Mouse (Mus musculus): Measurements from ENCODE around the gene Cblb.

The Cblb gene

DNA sequence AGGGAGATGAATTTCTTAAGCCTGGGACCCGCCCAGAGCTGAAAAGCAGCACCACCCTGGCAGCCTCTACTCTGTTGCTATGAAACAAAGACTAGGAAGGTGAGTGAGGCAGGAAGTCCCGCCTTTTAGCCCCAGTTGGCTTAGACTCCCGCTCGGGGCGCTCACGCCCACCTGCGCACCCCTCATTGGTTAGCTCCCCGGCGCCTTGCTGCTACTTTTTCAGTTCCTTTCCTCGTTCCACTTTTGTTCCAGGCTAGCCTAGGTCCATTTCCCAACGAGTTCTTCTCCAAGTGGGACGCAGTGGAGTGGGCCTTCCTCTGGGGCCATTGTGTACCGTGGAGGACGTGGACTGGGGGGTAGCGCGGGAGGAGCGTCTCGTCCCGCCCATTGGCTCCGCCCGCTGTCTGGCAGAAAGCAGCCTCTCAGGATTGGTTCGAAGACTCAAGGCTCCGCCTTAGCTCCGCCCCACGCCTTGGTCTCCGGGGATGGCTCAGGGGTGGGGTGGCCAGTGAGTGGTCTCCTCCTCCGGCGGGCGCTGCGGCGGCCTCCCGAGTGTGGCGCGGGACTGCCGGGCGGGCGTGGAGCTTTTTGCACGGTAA is at the start of gene Cblb:
TSS of gene Cblb (plus strand) at position 135 of the 599 bp plus-strand sequence.
- DNase-seq (ENCODE audit: low read depth, low spot score): peak; percentile 97

DNA sequence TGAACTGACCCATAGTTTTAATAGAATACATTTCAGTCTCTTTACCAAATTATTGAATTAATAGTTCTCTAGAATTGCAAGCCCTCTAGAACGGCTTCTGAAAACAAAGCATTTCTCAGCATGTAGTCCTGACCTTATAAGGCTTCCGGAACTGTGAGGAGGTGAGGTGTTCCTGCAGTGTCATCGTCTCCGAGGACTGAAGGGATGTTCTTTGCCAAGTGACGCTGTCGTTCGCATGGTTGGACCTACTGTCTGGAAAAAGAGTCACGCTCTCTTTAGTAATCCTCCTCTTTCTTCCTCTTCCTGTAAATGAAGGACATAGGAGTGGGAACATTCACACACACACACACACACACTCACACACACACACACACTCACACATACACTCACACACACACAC is 45.6 kb upstream of the Cblb start:
- DNase-seq (ENCODE audit: low read depth, low spot score): no peak

DNA sequence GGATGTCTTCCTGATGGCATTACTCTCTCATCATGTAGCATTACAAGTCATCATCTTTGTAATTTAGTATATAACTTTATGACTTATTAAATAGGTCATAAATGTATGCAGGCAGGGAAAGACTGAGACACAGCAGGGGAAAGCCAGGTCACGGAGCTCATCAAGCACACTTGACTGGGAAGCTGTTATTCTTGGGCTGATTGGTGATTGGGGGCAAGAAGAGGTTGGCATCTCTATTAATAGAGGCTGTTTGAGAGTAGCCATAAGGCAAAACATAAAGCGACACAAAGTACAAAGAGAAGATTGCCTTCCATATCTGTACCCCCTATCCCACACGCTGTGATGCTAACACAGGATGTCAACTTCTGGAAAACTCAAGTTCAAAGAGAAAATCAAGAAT is 44.8 kb upstream of the Cblb start:
- no peak for DNase-seq (ENCODE audit: low read depth, low spot score)

DNA sequence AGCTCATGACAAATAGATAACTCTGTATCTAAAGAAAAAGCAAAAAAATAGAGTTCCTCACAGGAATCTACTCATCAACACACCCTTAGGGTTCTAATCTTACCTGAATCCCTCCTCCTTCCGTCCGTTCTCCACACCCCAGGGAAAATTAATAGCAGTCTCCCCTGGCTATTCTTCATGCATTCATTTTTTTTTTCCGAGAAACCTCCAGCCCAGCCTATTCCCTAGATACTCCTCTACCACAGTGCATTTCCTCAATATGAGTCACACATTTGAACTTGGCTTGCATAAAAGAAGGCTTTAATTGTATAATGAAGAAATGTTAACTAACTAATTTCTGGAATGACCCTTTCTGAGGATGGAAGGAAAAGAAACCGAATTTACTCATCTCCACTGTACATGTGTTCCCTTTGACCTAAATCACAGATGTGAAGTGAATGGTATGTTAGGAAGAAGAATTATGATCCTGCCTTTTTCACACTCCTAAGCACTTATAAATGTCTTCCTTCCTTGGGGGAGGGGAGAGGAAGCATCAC is 43.9 kb upstream of the Cblb start:
- DNase-seq (ENCODE audit: low read depth, low spot score): no peak

DNA sequence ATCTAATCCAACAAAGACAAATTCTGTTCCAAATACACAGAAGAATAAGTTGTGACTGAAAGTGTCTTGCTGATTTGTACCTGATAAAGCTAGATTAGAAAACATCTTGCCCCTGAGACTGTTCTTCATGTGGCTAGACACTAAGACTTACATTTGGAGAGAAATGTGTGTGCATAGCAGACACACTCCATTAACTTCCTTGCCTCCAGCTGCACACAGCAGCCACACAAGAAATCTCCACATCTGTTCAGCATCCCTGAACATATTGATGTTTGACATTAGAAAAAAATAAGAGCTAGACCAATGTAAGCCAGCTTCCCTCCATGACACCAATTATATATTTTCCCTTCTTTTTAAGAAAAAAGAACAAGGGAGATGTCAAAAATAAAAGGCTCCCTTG is 43.0 kb upstream of the Cblb start:
- DNase-seq (ENCODE audit: low read depth, low spot score): no peak

DNA sequence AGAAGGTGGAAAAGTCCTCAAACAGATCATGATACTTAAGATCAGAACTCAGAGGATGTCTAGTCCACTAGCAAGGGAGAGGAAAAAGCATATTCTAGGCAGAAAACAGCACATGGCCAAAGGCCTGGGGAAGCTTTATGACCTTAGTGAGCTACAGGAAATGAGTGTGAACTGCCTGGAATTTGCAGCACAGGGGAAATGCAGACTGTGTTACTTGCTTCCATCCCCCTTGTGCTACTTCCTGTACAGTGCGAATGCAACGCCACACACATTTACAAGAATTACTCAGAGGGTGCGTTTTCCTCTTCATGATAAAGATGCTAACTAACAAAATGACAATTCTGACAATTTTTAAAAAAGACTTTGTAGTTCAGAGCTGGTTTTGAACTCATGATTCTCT is 41.8 kb upstream of the Cblb start:
- no peak for DNase-seq (ENCODE audit: low read depth, low spot score)

DNA sequence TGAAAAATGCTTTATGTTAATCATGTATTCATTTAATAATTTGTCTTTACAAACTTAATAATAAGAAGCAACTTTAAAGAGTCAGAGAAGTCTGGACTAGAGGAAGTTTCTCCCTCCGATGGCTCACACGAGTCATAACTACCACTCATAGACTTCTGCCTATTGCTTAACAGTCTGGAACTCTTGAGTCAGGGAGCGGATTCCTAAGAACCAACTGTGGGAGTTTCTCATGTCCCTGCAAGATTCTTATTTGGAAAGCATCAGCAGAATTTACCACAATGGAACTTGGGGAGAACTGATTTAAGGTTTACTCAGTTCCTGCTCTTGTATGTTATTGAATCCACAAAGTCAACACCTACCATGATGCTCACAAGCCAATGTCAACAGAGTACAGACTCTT is 31.0 kb upstream of the Cblb start:
- DNase-seq (ENCODE audit: low read depth, low spot score): no peak

DNA sequence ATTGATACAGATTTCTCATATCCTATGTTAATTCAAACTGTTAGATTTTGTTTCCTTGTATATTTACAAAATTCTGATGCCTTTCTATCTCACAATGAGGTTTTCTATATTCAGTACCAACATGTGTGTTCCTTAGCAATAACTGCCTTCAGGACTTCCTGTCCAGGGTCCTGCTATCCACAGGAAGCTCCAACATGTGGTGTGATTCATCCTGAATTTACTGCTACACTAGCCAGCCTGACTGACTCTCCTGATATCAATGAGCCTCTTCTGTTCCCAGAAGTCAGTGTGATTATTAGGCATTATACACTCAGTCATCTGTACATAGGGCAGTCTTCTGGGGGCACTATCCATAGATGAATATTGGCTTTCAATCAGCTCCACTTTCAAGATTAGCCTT is 30.2 kb upstream of the Cblb start:
- DNase-seq (ENCODE audit: low read depth, low spot score): no peak

DNA sequence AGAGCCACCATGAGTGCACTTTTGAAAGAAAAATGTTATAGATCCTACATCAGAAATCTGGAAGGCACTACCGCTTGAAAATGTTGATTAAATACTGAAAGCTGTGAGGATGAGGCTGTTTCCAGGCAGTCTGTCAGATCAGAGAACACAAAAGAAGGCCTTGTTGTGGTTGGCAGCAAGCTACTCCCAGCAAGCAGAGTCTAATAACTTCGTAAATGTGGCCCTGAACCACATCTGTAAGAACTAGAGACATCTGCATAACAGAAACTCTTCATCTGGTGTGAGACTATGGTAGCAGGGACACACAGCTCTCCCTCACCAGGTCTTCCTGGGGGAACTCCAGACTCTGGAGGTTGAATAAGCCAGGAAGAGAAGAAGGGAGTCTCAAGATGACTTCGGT is 24.0 kb upstream of the Cblb start:
- no peak for DNase-seq (ENCODE audit: low read depth, low spot score)

DNA sequence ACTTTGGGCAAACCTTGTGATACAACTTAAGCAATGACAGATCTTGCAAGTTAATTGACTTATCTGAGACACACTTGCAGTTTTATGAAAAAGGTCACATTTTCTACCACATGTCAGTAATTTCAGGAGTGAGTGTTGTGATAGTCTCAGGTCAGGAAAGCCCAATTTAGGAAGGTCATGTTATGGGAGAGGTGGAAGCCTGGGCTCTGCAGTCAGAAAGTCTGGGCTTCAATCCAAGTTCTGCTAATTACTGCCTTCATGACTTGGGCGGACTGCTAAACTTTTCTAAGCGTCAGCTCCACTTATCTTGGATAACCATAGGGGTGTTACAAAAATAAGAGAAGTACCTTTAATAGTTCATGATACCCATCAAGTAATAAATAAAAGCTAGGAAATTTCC is 22.6 kb upstream of the Cblb start:
- DNase-seq (ENCODE audit: low read depth, low spot score): no peak

DNA sequence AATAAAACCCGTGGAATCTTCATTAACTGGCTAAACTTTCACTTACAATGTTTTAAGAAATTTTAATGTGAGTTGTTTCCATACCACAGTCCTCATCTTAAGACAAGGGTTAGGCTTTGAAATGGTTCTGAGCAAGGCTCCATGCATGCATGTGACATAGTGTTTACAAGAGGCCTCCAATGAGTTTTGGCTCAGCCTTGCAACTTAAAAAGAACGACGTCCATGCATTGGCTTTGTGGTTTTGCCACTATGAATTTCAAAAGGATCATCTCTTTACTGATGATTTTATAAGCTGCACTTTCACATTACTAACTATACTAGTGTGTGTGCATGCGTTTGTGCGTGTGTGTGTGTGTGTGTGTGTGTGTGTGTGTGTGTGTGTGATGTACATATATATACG is 21.6 kb upstream of the Cblb start:
- DNase-seq (ENCODE audit: low read depth, low spot score): no peak

DNA sequence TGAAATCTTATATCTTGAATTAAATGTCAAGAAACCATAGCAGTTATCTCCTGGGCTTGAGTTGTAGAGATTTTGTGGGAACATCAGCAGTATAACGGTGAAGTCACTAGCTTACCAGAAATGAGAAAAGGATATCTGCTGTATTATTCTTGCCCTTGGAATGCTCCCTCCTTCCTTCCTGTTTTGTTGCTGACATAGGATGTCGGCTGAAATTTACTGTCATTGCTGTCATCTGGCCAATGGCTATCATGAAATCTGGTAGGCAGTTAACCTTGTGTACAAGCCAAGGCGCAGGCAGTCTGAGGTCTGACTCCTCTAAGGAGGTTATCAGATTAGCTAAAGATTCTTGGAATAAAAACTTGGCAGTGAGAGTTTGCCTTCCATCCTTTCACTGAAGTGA is 18.0 kb upstream of the Cblb start:
- no peak for DNase-seq (ENCODE audit: low read depth, low spot score)

DNA sequence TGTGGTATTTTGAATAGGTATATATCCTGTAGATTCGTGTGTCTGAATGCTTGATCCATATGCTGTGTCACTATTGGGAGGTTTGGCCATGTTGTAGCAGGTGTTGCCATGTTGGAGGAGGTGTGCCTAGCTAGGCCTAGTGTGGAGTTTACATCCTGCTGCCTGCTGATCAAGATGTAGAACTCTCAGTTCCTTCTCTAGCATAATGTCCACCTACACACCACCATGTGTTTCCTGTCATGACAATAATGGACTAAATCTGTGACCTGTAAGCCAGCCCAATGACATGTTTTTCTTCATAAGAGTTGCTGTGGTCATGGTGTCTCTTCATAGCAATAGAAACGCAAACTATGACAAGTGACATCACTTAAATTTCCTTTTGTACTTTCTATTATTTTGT is 17.2 kb upstream of the Cblb start:
- no peak for DNase-seq (ENCODE audit: low read depth, low spot score)

DNA sequence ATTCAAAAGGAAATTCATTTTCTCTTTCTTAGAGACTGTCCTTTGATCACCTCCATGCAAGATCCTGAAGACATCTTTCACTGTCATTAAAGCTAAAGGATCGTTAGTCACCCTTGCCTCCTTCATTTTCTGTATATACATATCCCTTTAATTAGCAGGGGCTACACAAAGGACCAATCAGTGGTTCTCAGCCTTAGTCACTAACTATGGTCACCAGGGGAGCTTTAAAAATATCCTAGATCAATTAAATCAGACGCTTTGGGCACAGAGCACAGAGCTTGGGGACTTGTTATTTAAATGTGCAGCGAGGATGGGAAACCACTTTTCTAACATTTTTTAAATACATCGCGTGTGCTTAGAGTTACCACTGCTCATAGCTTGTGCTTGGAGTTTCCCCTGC is 7.6 kb upstream of the Cblb start:
- no peak for DNase-seq (ENCODE audit: low read depth, low spot score)

DNA sequence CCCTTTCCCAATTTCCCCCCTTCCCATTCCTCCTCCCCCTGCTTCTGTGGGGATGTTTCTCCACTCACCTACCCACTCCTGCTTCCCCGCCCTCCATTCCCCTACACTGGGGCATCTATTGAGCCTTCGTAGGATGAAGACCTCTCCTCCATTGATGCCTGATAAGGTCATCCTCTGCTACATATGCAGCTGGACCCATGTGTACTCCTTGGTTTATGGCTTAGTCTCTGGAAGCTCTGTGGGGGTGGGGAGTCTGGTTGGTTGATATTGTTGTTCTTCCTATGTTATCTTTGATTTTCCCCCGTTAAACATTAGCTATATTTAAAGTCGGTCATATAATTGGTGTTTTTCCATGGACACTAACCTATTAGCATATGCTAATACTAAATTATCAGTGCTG is 3.7 kb upstream of the Cblb start:
- DNase-seq (ENCODE audit: low read depth, low spot score): no peak

DNA sequence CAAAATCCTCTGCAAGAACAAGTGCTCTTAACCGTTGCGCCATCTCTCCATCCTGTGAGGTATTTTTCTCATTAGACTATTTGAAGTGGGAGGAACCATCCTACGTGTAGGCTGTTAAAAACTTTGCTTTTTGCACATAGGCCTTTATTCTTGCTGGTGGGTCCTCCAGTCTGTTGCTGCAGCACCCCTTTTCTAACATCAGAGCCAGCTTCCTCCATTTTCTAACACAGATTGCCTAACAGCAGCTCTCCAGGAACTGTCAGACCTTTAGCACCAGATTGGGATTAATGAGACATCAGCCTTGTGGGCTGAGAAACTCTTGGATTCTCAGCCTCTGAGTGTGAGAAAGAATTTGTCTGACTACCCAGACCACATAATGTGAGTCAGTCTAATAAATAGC is 2.0 kb upstream of the Cblb start:
- no peak for DNase-seq (ENCODE audit: low read depth, low spot score)

DNA sequence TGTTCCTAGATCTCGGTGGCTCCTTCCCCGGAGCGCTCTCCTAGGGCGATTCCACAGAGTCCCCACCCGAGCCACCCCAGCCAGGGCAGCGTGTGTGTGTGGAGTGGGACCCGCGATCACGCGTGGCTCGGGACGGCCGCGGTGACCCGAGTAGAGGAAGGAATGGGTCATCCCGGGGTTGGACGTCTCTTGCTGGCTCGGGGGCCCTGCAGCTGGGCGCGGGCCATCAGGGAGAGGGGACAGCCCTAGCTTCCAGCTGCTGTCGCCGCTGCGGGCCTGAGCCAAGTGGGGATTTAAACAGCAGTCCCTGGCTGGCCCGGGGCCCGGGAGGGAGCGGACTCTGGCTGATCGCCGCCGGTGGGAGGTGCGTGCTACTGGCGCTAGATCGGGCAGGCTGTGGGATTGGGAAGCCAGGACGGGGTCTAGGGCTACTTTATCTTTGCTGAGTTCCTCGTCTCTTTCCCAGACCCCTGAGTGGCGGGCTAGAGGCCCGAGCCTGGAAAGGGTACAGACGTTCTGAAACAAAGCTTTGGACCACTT is 757 bp downstream of the Cblb start:
- peak; percentile 70 for DNase-seq (ENCODE audit: low read depth, low spot score)

DNA sequence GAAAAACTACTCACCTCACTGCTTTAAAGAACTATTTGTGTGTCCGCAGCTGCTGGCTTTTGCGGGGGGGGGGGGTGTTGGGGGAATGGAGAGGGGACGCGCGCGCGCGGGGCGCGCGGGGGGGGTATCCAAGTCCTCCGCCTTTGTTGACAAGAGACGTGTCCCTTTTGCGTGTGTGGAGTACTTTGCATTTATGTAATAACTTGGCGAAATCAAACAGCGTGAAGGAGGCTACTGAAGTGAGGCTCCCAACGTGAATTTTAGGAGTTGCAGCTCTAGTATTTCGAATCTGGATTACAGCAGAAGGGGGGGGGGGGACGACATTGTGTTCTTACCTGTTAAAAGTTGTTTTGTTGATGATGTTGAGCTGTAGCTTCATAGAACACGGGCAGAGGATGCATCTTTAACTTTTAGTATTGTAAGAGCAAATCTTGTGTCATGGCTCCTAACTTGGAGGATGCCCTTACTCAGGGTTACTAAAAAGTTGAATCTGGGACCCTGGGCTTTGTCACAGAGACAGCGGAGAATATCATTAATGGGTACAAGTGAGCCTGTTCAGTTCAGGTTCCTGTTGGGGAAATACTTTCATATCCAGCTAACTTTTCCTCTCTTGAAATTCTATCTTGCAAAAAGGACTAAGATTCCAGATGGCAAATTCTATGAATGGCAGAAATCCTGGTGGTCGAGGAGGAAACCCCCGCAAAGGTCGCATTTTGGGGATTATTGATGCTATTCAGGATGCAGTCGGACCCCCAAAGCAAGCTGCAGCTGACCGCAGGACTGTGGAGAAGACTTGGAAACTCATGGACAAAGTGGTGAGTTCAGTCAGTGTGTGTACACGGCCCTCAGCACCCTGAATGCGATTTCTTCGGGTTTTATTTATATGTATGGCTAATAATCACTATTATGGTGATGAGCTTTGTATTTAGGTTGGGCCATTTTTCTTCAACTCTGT is 1.6 kb downstream of the Cblb start:
- peak; percentile 6 for DNase-seq (ENCODE audit: low read depth, low spot score)

DNA sequence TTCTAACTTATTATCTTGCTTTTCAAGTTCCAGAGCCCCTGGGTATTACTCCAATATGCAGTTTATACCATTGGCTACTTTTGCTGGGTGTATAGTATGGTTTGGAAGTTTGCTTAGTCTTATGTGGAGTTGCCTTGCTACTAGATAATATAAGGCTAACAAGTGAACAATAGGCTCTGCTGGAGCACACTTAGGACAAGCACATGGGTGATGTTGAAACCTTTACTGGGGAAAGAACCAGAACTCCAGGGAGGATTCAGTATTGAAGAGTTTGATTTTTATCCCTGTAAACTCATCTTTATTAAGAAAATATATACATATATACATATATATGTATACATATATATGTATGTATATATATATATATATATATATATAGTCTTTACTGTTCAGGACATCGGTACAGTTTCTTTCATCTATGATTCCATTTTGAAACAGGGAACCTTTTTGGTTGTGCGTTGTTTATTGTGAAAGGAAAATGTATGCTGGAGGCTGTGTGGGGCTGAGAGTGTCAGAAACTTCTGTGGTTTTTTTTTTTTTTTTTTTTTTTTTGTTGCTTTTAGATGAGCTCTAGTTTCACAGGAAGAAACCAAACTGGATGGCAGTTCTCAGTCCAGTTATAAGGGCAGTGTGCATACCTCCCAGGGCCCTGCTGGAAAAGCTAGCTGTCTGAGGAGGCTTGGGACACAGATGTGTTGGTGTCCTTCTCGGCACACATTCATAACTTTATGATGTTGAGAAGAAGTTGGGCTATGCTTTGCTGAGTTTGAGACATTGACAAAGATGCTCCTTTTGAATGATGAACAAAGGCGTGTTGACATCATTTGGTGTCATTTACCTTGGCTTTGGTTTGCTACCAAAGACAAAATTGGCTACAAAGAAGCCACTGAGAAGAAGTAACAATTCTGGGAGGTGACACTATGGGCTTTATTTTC is 2.6 kb downstream of the Cblb start:
- no peak for DNase-seq (ENCODE audit: low read depth, low spot score)

DNA sequence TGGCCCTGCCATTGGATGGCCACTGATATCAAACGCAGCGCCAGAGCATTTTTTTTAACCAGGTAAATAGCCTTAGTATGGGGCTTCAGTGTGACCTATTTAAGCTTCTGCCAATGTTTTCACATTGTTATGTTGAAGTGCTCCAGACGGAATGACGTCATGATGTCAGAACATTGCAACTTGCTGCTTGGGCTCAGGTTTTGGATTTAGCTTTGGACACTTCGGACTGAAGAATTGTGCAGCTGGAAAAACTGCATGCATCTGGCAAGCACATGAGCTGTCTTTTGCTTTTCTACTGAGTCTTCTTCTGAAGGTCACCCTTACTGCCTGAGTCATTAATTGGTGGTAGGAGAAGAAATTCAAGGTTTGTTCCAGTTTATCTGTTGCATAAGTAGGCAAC is 3.3 kb downstream of the Cblb start:
- DNase-seq (ENCODE audit: low read depth, low spot score): no peak

DNA sequence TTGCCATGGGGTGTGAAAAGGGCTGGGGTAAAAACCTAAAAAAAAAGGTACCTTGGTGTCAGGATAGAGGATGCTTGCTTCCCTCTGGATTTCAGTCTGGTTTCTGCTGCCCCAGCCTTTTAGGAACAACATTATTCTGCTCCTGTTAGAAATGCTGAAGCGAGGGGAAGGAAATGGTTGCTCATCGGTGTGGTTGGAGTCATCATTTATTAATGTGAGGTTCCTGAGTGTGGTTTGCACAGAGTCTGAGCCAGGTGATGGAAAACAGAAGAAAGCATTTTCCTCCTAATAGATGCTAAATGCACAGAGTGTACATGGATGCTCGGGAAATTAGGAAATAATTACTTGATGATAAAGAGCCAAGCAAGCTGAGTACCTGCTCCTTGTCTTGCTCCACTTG is 5.3 kb downstream of the Cblb start:
- DNase-seq (ENCODE audit: low read depth, low spot score): no peak

DNA sequence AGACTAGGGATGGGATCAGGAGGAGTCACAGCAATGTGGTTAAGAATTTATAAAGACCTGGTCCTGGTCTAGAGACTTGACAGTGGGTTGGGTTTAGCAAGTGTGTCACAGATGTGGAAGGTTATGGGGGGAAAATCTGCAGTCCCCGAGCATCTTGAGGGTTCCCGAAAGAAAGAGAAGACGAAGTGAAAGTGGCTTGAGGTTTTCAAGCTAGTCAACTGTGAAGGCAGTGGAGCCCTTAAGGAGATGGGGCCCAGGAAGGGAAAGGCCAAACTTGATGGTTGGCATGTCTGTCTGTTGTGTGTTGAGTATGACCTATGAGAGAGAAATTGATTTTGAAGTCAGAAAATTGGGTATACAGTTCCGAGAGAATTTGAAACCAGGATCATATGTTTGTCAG is 7.3 kb downstream of the Cblb start:
- DNase-seq (ENCODE audit: low read depth, low spot score): no peak
